Mouse (Mus musculus): ENCODE measurements around the gene Fer1l5. TPM values are rescaled to one million over a fixed set of nuclear protein-coding genes. Genes with fewer than 3 reads are reported as not detected.

Fer1l5 gene
- 0.29 and 0.36 TPM in 2 replicates for polyA plus RNA-seq (2012; rRNA removed)

GRCm38 (mm10) chr1:36371934-36372845 is at the start of gene Fer1l5:
Gene Fer1l5 (plus strand): TSS chr1:36372291.
- no peak for DNase-seq (ENCODE audit: extremely low spot score in 1 of 2, low spot score in 1 of 2)

- DNase-seq (ENCODE audit: extremely low spot score in 1 of 2, low spot score in 1 of 2), result no peak
These were observed 49.0 kb upstream of the Fer1l5 start for GRCm38 (mm10) chr1:36323076-36323475.

GRCm38 (mm10) chr1:36323746-36324448 is 48.2 kb upstream of the Fer1l5 start:
- peak in 1 of 2 experiments; percentile 70 for DNase-seq (ENCODE audit: extremely low spot score in 1 of 2, low spot score in 1 of 2)

- DNase-seq (ENCODE audit: extremely low spot score in 1 of 2, low spot score in 1 of 2), result no peak
These were observed 46.2 kb upstream of the Fer1l5 start for GRCm38 (mm10) chr1:36325900-36326321.

- no peak for DNase-seq (ENCODE audit: extremely low spot score in 1 of 2, low spot score in 1 of 2)
These were observed 45.3 kb upstream of the Fer1l5 start for GRCm38 (mm10) chr1:36326815-36327214.

GRCm38 (mm10) chr1:36331743-36332142 is 40.3 kb upstream of the Fer1l5 start:
- DNase-seq (ENCODE audit: extremely low spot score in 1 of 2, low spot score in 1 of 2), result no peak

GRCm38 (mm10) chr1:36332955-36333887 is 38.9 kb upstream of the Fer1l5 start:
- no peak for DNase-seq (ENCODE audit: extremely low spot score in 1 of 2, low spot score in 1 of 2)

- no peak for DNase-seq (ENCODE audit: extremely low spot score in 1 of 2, low spot score in 1 of 2)
These were observed 29.5 kb upstream of the Fer1l5 start for GRCm38 (mm10) chr1:36342547-36342946.

GRCm38 (mm10) chr1:36352351-36352750 is 19.7 kb upstream of the Fer1l5 start:
- DNase-seq (ENCODE audit: extremely low spot score in 1 of 2, low spot score in 1 of 2), result peak; percentile 34 to 71

GRCm38 (mm10) chr1:36356955-36357695 is 15.0 kb upstream of the Fer1l5 start:
- DNase-seq (ENCODE audit: extremely low spot score in 1 of 2, low spot score in 1 of 2), result no peak

GRCm38 (mm10) chr1:36367698-36368097 is 4.4 kb upstream of the Fer1l5 start:
- no peak for DNase-seq (ENCODE audit: extremely low spot score in 1 of 2, low spot score in 1 of 2)

GRCm38 (mm10) chr1:36368112-36368968 is 3.8 kb upstream of the Fer1l5 start:
- peak in 1 of 2 experiments; percentile 9 for DNase-seq (ENCODE audit: extremely low spot score in 1 of 2, low spot score in 1 of 2)

- peak; percentile 17 to 89 for DNase-seq (ENCODE audit: extremely low spot score in 1 of 2, low spot score in 1 of 2)
These were observed 3.0 kb upstream of the Fer1l5 start, which contains the start of gene Kansl3 for GRCm38 (mm10) chr1:36368969-36369645. Gene Kansl3 (minus strand): TSS chr1:36369181.

- no peak for DNase-seq (ENCODE audit: extremely low spot score in 1 of 2, low spot score in 1 of 2)
These were observed 1.2 kb upstream of the Fer1l5 start for GRCm38 (mm10) chr1:36370918-36371317.

GRCm38 (mm10) chr1:36378880-36379279 is 6.8 kb downstream of the Fer1l5 start:
- no peak for DNase-seq (ENCODE audit: extremely low spot score in 1 of 2, low spot score in 1 of 2)

- no peak for DNase-seq (ENCODE audit: extremely low spot score in 1 of 2, low spot score in 1 of 2)
These were observed 7.5 kb downstream of the Fer1l5 start for GRCm38 (mm10) chr1:36379582-36379981.

GRCm38 (mm10) chr1:36397041-36397440 is 24.9 kb downstream of the Fer1l5 start:
- no peak for DNase-seq (ENCODE audit: extremely low spot score in 1 of 2, low spot score in 1 of 2)

- DNase-seq (ENCODE audit: extremely low spot score in 1 of 2, low spot score in 1 of 2), result peak in 1 of 2 experiments; percentile 36
These were observed 29.4 kb downstream of the Fer1l5 start for GRCm38 (mm10) chr1:36401509-36401908.

All from frontal cortex, adult 2 months (tissue).